Mouse (Mus musculus) lung, postnatal 0 days (tissue): Measurements from ENCODE around the gene Npas3.

Source experiments
- CTCF ChIP-seq: IDR thresholded peaks from 2 replicates; pipeline ENCODE4 v1.5.1; 2016; ENCODE audit warnings: antibody characterized with exemption, mild to moderate bottlenecking
- EP300 ChIP-seq: IDR thresholded peaks from 2 replicates; pipeline ENCODE4 v1.6.1; 2016; ENCODE audit warnings: antibody characterized with exemption, mild to moderate bottlenecking, control low read depth

- TF ChIP-seq EP300 (no peak), CTCF (peak; percentile 94)
Measured at GRCm38 (mm10) chr12:54098785-54099184, 850.3 kb downstream of the Npas3 start.
